12 mouse cellular contexts compared by ENCODE assay signal in the genomic region with DNA sequence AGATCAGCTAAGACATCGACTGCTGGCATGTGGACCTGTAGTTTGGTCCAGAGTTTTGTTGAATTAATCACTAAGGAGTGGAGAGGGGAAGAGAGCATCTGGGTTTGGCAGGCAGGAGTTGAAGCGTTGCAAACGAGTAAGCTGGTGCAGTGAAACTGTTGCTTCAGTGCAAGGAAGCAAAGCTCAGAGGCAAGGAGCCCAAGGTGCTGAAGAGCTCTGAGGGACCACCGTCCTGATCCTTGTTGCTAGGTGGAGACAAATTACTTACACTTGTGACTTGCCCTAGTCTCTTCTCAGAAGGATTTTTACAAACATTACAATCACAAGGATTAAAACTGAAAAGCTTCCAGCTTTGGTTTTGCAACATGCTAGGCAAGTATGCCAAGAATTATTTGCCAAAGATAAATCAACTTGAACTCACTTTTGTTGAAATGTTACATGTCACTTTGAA. TPM values are rescaled to one million over a fixed set of nuclear protein-coding genes. Genes with fewer than 3 reads are reported as not detected.
DNase-seq lines count a peak whose midpoint lies in the region; ATAC-seq lines count a peak whose summit lies in the region.
"Had no signal": no experiment of that assay in that cellular context is flagged by ENCODE, and none has a peak within 500 bp of the region (broad histone marks: within the 10 kb centered on the region; RNA-seq: fewer than 3 reads in every experiment).

No protein-coding gene starts in this region.

- peak; percentile 13 for DNase-seq in forebrain, embryonic 11.5 days (ENCODE audit: low spot score)
- peak; percentile 22 for DNase-seq in left cerebral cortex, postnatal 4 days
- DNase-seq in left cerebral cortex, postnatal 14 days (ENCODE audit: low spot score in 2 of 2): no peak
- peak; percentile 12 to 32 for DNase-seq in gastrocnemius, adult 8-10 months (ENCODE audit: low spot score in 2 of 2)
- no peak for DNase-seq in retina, postnatal 1 day
- DNase-seq in spleen, postnatal 36 days (ENCODE audit: low spot score in 2 of 2): no peak
- DNase-seq: kidney, adult 11 months had no signal

- no peaks in the 10 kb centered on the region for H3K27me3 ChIP-seq in forebrain, embryonic 11.5 days (ENCODE audit: control insufficient read depth, insufficient read depth, low read length)
- no peaks in the 10 kb centered on the region for H3K27me3 ChIP-seq in forebrain, embryonic 15.5 days
- no peaks in the 10 kb centered on the region for H3K27me3 ChIP-seq in stomach, embryonic 15.5 days (replicated peaks)
- H3K27me3 ChIP-seq: liver, embryonic 15.5 days had no signal

- no peak overlapping the region for H3K27ac ChIP-seq in forebrain, embryonic 11.5 days (ENCODE audit: low read depth, low read length)
- no peak overlapping the region for H3K27ac ChIP-seq in forebrain, embryonic 15.5 days (replicated peaks)
- H3K27ac ChIP-seq in stomach, embryonic 15.5 days: 0 out of 2 replicates have a peak overlapping the region, but pooled peaks have one; percentile 22
- H3K27ac ChIP-seq: left cerebral cortex, adult 2 months; liver, embryonic 15.5 days had no signal

- WGBS in forebrain, embryonic 11.5 days: 72% methylated on average over 4 of the region's 4 CpGs
- WGBS in forebrain, embryonic 15.5 days: 44% methylated on average over 4 of the region's 4 CpGs
- WGBS in stomach, embryonic 15.5 days: 28% methylated on average over 4 of the region's 4 CpGs

- H3K4me2 ChIP-seq in forebrain, embryonic 11.5 days (ENCODE audit: low read depth, low read length, severe bottlenecking): no peak overlapping the region
- no peak overlapping the region for H3K4me2 ChIP-seq in forebrain, embryonic 15.5 days (replicated peaks)
- H3K4me2 ChIP-seq in stomach, embryonic 15.5 days: no peak overlapping the region
- H3K4me2 ChIP-seq: liver, embryonic 15.5 days had no signal

- no peaks in the 10 kb centered on the region for H3K36me3 ChIP-seq in forebrain, embryonic 11.5 days (ENCODE audit: control insufficient read depth, insufficient read depth, low read length)
- no peaks in the 10 kb centered on the region for H3K36me3 ChIP-seq in forebrain, embryonic 15.5 days
- no peaks in the 10 kb centered on the region for H3K36me3 ChIP-seq in stomach, embryonic 15.5 days
- H3K36me3 ChIP-seq: liver, embryonic 15.5 days had no signal

- H3K4me1 ChIP-seq in forebrain, embryonic 11.5 days (replicated peaks; ENCODE audit: control insufficient read depth, insufficient read depth, low read length): no peaks in the 10 kb centered on the region
- H3K4me1 ChIP-seq in forebrain, embryonic 15.5 days: no peaks in the 10 kb centered on the region
- no peaks in the 10 kb centered on the region for H3K4me1 ChIP-seq in stomach, embryonic 15.5 days
- H3K4me1 ChIP-seq: liver, embryonic 15.5 days had no signal

- intact Hi-C loops in left cerebral cortex, postnatal 4 days (cut with DNase I): no loop called here
- intact Hi-C loops in left cerebral cortex, postnatal 14 days (cut with DNase I): no loop called here

- H3K4me3 ChIP-seq in forebrain, embryonic 11.5 days (ENCODE audit: low read depth, low read length): no peak overlapping the region
- H3K4me3 ChIP-seq in forebrain, embryonic 15.5 days: no peak overlapping the region
- H3K4me3 ChIP-seq in stomach, embryonic 15.5 days (replicated peaks): no peak overlapping the region
- H3K4me3 ChIP-seq: left cerebral cortex, adult 2 months; liver, embryonic 15.5 days had no signal

- no peak overlapping the region for H3K9ac ChIP-seq in forebrain, embryonic 11.5 days (ENCODE audit: low read length)
- no peak overlapping the region for H3K9ac ChIP-seq in forebrain, embryonic 15.5 days (replicated peaks)
- no peak overlapping the region for H3K9ac ChIP-seq in stomach, embryonic 15.5 days
- H3K9ac ChIP-seq: liver, embryonic 15.5 days had no signal

- ATAC-seq in forebrain, embryonic 11.5 days (replicated peaks; ENCODE audit: low FRiP score): no peak
- no peak for ATAC-seq in forebrain, embryonic 15.5 days (replicated peaks)
- no peak for ATAC-seq in stomach, embryonic 15.5 days (ENCODE audit: insufficient read depth, low FRiP score, low read depth)
- ATAC-seq: midbrain, embryonic 16.5 days had no signal

- no peaks in the 10 kb centered on the region for H3K9me3 ChIP-seq in forebrain, embryonic 11.5 days (ENCODE audit: control insufficient read depth, low read length)
- H3K9me3 ChIP-seq in forebrain, embryonic 15.5 days: no peaks in the 10 kb centered on the region
- H3K9me3 ChIP-seq in stomach, embryonic 15.5 days: no peaks in the 10 kb centered on the region
- H3K9me3 ChIP-seq: liver, embryonic 15.5 days had no signal

RNA-seq across cellular contexts. Expression of a gene that starts 36.6 kb away (rescaled TPM):
- 21.7 and 23.8 TPM in 2 replicates for polyA plus RNA-seq in forebrain, embryonic 11.5 days (2014; fragmentation: Nextera tagmentation; extraction: Ambion mirVana)
- 26.9 and 27.4 TPM in 2 replicates for polyA plus RNA-seq in forebrain, embryonic 15.5 days (2015; fragmentation: Nextera tagmentation; extraction: Ambion mirVana)
- total RNA-seq in left cerebral cortex, postnatal 4 days (2021): 10 to 100 TPM; 91.3 to 97.7 TPM
- 100 to 1,000 TPM; 105 to 109 TPM for total RNA-seq in left cerebral cortex, postnatal 14 days (2021)
- 1 to 10 TPM; 2.5 to 3.2 (median 3.0) TPM for total RNA-seq in gastrocnemius, adult 8-10 months (2022)
- polyA plus RNA-seq in stomach, embryonic 15.5 days (2015; fragmentation: Nextera tagmentation; extraction: Ambion mirVana): 21.0 and 22.3 TPM in 2 replicates

Comparison
In these comparisons a context has a peak if more than half of its experiments do, and no peak if none do; other contexts are left out.
1. DNase-seq: peak in forebrain, embryonic 11.5 days (single experiment), left cerebral cortex, postnatal 4 days (single experiment) and gastrocnemius, adult 8-10 months (2 of 2); none in left cerebral cortex, postnatal 14 days (0 of 2), retina, postnatal 1 day (single experiment) and spleen, postnatal 36 days (0 of 2).
2. RNA of a gene that starts 36.6 kb away (total RNA-seq): 105 to 109 TPM in left cerebral cortex, postnatal 14 days and 91.3 to 97.7 TPM in left cerebral cortex, postnatal 4 days; 2.5 to 3.2 TPM in gastrocnemius, adult 8-10 months; every median in the first group is over 10 times any median in the second.